Mouse (Mus musculus) right cerebral cortex, postnatal 14 days (tissue): ENCODE measurements around the gene Kif17.

Experiments used
- DNase-seq: peaks from one replicate; pipeline ENCODE4 v3.0.0; 2022

Gene Kif17

GRCm38 (mm10) chr4:138343341-138343837 is 93.2 kb downstream of the Kif17 start:
- no peak for DNase-seq

- no peak for DNase-seq
These were observed 94.8 kb downstream of the Kif17 start for GRCm38 (mm10) chr4:138344891-138345545.

DNA sequence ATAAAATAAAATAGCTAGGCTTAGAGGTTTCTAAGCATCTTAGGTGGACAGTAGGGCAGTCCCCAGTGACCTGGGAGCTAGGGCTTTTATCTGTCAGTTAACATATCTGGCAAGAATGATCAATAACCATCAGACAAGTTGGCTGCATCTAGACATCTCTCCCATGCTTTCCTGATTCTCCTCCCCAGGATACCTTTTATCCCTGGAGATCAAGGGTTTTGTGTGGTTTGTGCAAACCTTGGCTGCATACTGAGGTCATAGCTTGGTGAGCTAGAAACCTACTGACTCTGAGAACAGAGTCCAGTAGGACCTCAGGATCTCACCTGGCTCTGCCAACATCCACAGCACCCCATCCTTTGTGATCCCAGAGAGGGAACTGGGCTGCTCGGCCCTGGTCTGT is 97.0 kb downstream of the Kif17 start:
- no peak for DNase-seq

DNA sequence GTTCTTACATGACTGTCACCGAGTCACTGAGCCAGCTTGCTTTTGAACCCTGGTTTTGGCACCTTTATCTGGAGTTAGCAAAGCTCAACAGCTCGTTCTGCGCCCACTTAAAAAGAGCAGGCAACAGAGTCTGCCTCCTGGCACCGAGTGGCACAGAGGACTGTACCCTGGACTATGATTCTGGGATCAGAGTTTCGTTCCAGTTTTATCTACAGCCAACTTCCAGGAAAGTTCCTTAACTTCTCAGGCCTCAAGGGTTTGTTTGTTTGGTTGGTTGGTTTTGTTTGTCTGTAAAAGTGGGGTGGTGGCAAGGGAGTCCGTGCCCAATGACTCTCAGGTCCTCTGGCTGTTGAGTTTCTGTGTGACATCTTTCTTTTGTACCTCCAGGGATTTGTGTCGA is 98.5 kb downstream of the Kif17 start:
- DNase-seq: no peak
